ENCODE assay signal across 30 mouse cellular contexts in genomic region chr6:122544672-122545071, GRCm38 (mm10). TPM values are rescaled to one million over a fixed set of nuclear protein-coding genes. Genes with fewer than 3 reads are reported as not detected.
A peak's percentile ranks its signal among the peaks of the same experiment; 100 is the strongest.
DNase-seq lines count a peak whose midpoint lies in the region; ATAC-seq and TF ChIP-seq lines count a peak whose summit lies in the region.
"Had no signal": no experiment of that assay in that cellular context is flagged by ENCODE, and none has a peak within 500 bp of the region (broad histone marks: within the 10 kb centered on the region; RNA-seq: fewer than 3 reads in every experiment).

No protein-coding gene starts in this region.

- H3K79me2 ChIP-seq in CH12.LX (replicated peaks; ENCODE audit: control insufficient read depth, extremely low read depth, insufficient read depth, poor library complexity, severe bottlenecking), result no peaks in the 10 kb centered on the region

- H3K27me3 ChIP-seq in hindbrain, embryonic 12.5 days, result no peaks in the 10 kb centered on the region
- no peaks in the 10 kb centered on the region for H3K27me3 ChIP-seq in hindbrain, embryonic 10.5 days (ENCODE audit: insufficient read depth, poor library complexity, severe bottlenecking)
- H3K27me3 ChIP-seq in liver, embryonic 13.5 days, result no peaks in the 10 kb centered on the region
- no peaks in the 10 kb centered on the region for H3K27me3 ChIP-seq in CH12.LX (replicated peaks)
- no peaks in the 10 kb centered on the region for H3K27me3 ChIP-seq in limb, embryonic 13.5 days
- H3K27me3 ChIP-seq: forebrain, embryonic 15.5 days; heart, embryonic 13.5 days had no signal

- TF ChIP-seq EP300 in CH12.LX (IDR thresholded peaks at IDR 0.05; ENCODE audit: low read length), result no peak

- DNase-seq in hindbrain, embryonic 10.5 days (ENCODE audit: low spot score), result no peak
- no peak for DNase-seq in liver, embryonic 13.5 days
- DNase-seq in liver, result no peak
- no peak for DNase-seq in CH12.LX (ENCODE audit: extremely low read depth)
- no peak for DNase-seq in adrenal gland, adult 2 months
- DNase-seq: adrenal gland, postnatal 36 days; cerebellum, adult 8-10 months; cerebellum, postnatal 25 days; heart, postnatal 14 days; kidney, adult 18-20 months; kidney, postnatal 36 days; lung, postnatal 10 days had no signal

- in situ Hi-C loops in CH12.LX (cut with MboI; ENCODE audit: low pct_ligation_motif_present, low pct_unique_long_range_greater_than_20kb, low sequenced_read_pairs), result no loop called here

- H3K36me3 ChIP-seq in hindbrain, embryonic 12.5 days, result no peaks in the 10 kb centered on the region
- H3K36me3 ChIP-seq in hindbrain, embryonic 10.5 days, result no peaks in the 10 kb centered on the region
- no peaks in the 10 kb centered on the region for H3K36me3 ChIP-seq in liver, embryonic 13.5 days
- H3K36me3 ChIP-seq in CH12.LX (replicated peaks in 1 of 2; ENCODE audit: control insufficient read depth in 1 of 2, insufficient read depth in 1 of 2, low read length in 1 of 2), result no peaks in the 10 kb centered on the region
- H3K36me3 ChIP-seq in limb, embryonic 13.5 days, result no peaks in the 10 kb centered on the region
- H3K36me3 ChIP-seq: forebrain, embryonic 10.5 days; forebrain, embryonic 15.5 days; heart, embryonic 13.5 days had no signal

- H3K27ac ChIP-seq in hindbrain, embryonic 12.5 days, result no peak overlapping the region
- H3K27ac ChIP-seq in hindbrain, embryonic 10.5 days, result no peak overlapping the region
- no peak overlapping the region for H3K27ac ChIP-seq in liver, embryonic 13.5 days
- no peak overlapping the region for H3K27ac ChIP-seq in CH12.LX (ENCODE audit: insufficient read depth, low read depth)
- peak overlapping the region; percentile 75 for H3K27ac ChIP-seq in limb, embryonic 13.5 days
- H3K27ac ChIP-seq: forebrain, embryonic 10.5 days; forebrain, embryonic 15.5 days; heart, embryonic 13.5 days; layer of hippocampus, adult 2 months; left cerebral cortex, adult 2 months had no signal

- 100% methylated on average over 1 of the region's 1 CpGs for WGBS in hindbrain, embryonic 12.5 days
- WGBS in hindbrain, embryonic 10.5 days, result 97% methylated on average over 1 of the region's 1 CpGs
- 88% methylated on average over 1 of the region's 1 CpGs for WGBS in liver, embryonic 13.5 days (ENCODE audit: insufficient replicate concordance)
- WGBS in limb, embryonic 13.5 days, result 100% methylated on average over 1 of the region's 1 CpGs

- TF ChIP-seq RAD21 in CH12.LX (IDR thresholded peaks at IDR 0.05; ENCODE audit: low read depth, low read length), result no peak

- no peaks in the 10 kb centered on the region for H3K9me3 ChIP-seq in hindbrain, embryonic 12.5 days (replicated peaks)
- H3K9me3 ChIP-seq in hindbrain, embryonic 10.5 days, result no peaks in the 10 kb centered on the region
- H3K9me3 ChIP-seq in liver, embryonic 13.5 days (replicated peaks), result no peaks in the 10 kb centered on the region
- no peaks in the 10 kb centered on the region for H3K9me3 ChIP-seq in CH12.LX (replicated peaks; ENCODE audit: low read length)
- H3K9me3 ChIP-seq in limb, embryonic 13.5 days, result no peaks in the 10 kb centered on the region
- H3K9me3 ChIP-seq: forebrain, embryonic 10.5 days; forebrain, embryonic 15.5 days; heart, embryonic 13.5 days had no signal

- no peak for TF ChIP-seq POLR2A in CH12.LX (IDR thresholded peaks at IDR 0.05; ENCODE audit: low read depth, low read length)

- no peak for TF ChIP-seq CTCF in CH12.LX (conservative IDR thresholded peaks at IDR 0.05 in 1 of 2, IDR thresholded peaks at IDR 0.05 in 1 of 2; ENCODE audit: low read depth in 2 of 2, low read length in 2 of 2)

- no peak overlapping the region for H3K4me3 ChIP-seq in hindbrain, embryonic 12.5 days
- no peak overlapping the region for H3K4me3 ChIP-seq in hindbrain, embryonic 10.5 days
- H3K4me3 ChIP-seq in liver, embryonic 13.5 days (replicated peaks), result no peak overlapping the region
- H3K4me3 ChIP-seq in CH12.LX (replicated peaks in 1 of 3; ENCODE audit: low read depth in 2 of 3, low read length in 2 of 3, poor library complexity in 1 of 3), result peak overlapping the region in 1 of 3 experiments; percentile 11
- no peak overlapping the region for H3K4me3 ChIP-seq in limb, embryonic 13.5 days
- H3K4me3 ChIP-seq: forebrain, embryonic 10.5 days; forebrain, embryonic 15.5 days; heart, embryonic 13.5 days; layer of hippocampus, adult 2 months; left cerebral cortex, adult 2 months had no signal

- H3K9ac ChIP-seq in hindbrain, embryonic 12.5 days, result 0 out of 2 replicates have a peak overlapping the region, but pooled peaks have one; percentile 25
- H3K9ac ChIP-seq in liver, embryonic 13.5 days, result no peak overlapping the region
- H3K9ac ChIP-seq in CH12.LX (ENCODE audit: insufficient read depth, low read depth), result no peak overlapping the region
- no peak overlapping the region for H3K9ac ChIP-seq in limb, embryonic 13.5 days
- H3K9ac ChIP-seq: forebrain, embryonic 15.5 days; heart, embryonic 13.5 days had no signal

- no peak overlapping the region for H3K4me2 ChIP-seq in hindbrain, embryonic 12.5 days (replicated peaks)
- no peak overlapping the region for H3K4me2 ChIP-seq in liver, embryonic 13.5 days
- H3K4me2 ChIP-seq in CH12.LX (ENCODE audit: insufficient read depth, low read depth, poor library complexity, severe bottlenecking), result peak overlapping the region; percentile 64; the same call in 1 of the 2 replicates
- H3K4me2 ChIP-seq in limb, embryonic 13.5 days (replicated peaks), result no peak overlapping the region
- H3K4me2 ChIP-seq: forebrain, embryonic 15.5 days; heart, embryonic 13.5 days had no signal

- no peak for ATAC-seq in hindbrain, embryonic 12.5 days (ENCODE audit: low FRiP score)
- ATAC-seq in liver, embryonic 13.5 days (ENCODE audit: low read depth), result 0 out of 2 replicates have a peak, but pooled peaks have one; percentile 23
- ATAC-seq in limb, embryonic 13.5 days (ENCODE audit: low FRiP score, low read depth), result 0 out of 2 replicates have a peak, but pooled peaks have one; percentile 16
- ATAC-seq: forebrain, embryonic 15.5 days had no signal

- dilution Hi-C loops in CH12.LX (cut with MboI; ENCODE audit: extremely low pct_ligation_motif_present, extremely low pct_unique_long_range_greater_than_20kb, low sequenced_read_pairs), result no loop called here

- H3K4me1 ChIP-seq in hindbrain, embryonic 12.5 days, result no peaks in the 10 kb centered on the region
- no peaks in the 10 kb centered on the region for H3K4me1 ChIP-seq in hindbrain, embryonic 10.5 days (replicated peaks)
- H3K4me1 ChIP-seq in liver, embryonic 13.5 days (replicated peaks), result no peaks in the 10 kb centered on the region
- H3K4me1 ChIP-seq in CH12.LX (ENCODE audit: control insufficient read depth in 1 of 2, insufficient read depth in 2 of 2), result peaks cover 9 to 29% of the 10 kb centered on the region in 2 experiments
- peaks cover 22% of the 10 kb centered on the region for H3K4me1 ChIP-seq in limb, embryonic 13.5 days
- H3K4me1 ChIP-seq: forebrain, embryonic 10.5 days; forebrain, embryonic 15.5 days had no signal

TF ChIP-seq in CH12.LX, 34 proteins besides CTCF, POLR2A, EP300 and RAD21 (continues in another document):
- no peak for TF ChIP-seq E2F4 (IDR thresholded peaks at IDR 0.05; ENCODE audit: insufficient replicate concordance, low read depth, low read length)
- TF ChIP-seq ZNF384 (IDR thresholded peaks at IDR 0.05; ENCODE audit: low read depth, low read length), result no peak

RNA-seq across cellular contexts. Expression of gene Aicda, which starts 8.9 kb away (rescaled TPM):
- 0.15 and 0.61 TPM in 2 replicates for polyA plus RNA-seq in hindbrain, embryonic 12.5 days (2016; fragmentation: Nextera tagmentation; extraction: Ambion mirVana)
- not detected in 2 replicates for polyA plus RNA-seq in hindbrain, embryonic 10.5 days (2016; fragmentation: Nextera tagmentation; extraction: Ambion mirVana)
- not detected in 2 replicates for polyA plus RNA-seq in liver, embryonic 13.5 days (2015; fragmentation: Nextera tagmentation; extraction: Ambion mirVana)
- total RNA-seq in CH12.LX (2012; rRNA removed) (5.4 and 6.4 TPM in 2 replicates), CH12.LX (2014; rRNA removed) (41.1 TPM in 2 replicates)
- polyA plus RNA-seq in CH12.LX (2012; ENCODE audit: insufficient read length, low read depth), result 33.3 and 36.6 TPM in 2 replicates
- polyA plus RNA-seq in limb, embryonic 13.5 days (2015; fragmentation: Nextera tagmentation; extraction: Ambion mirVana), result 0.32 and 0.43 TPM in 2 replicates
- not detected for total RNA-seq in adrenal gland, adult 2 months (2021)
- not detected in 2 replicates for polyA plus RNA-seq in adrenal gland, adult 2 months (2012; rRNA removed)
- total RNA-seq: adrenal gland, adult 18-20 months; adrenal gland, postnatal 36 days; gastrocnemius, adult 8-10 months; gastrocnemius, postnatal 4 days; heart, adult 8-10 months; heart, postnatal 14 days; layer of hippocampus, adult 2 months; layer of hippocampus, postnatal 14 days; left cerebral cortex, adult 2 months; left cerebral cortex, postnatal 25 days; liver, adult 2 months had no signal
- polyA plus RNA-seq: embryonic facial prominence, embryonic 11.5 days; forebrain, embryonic 10.5 days; frontal cortex, adult 2 months; heart, embryonic 13.5 days; hindbrain, embryonic 11.5 days; kidney, embryonic 16.5 days; liver, adult 2 months had no signal

RNA-seq across cellular contexts. Expression of gene Mfap5, which starts 39.0 kb away (rescaled TPM):
- 1.6 and 2.6 TPM in 2 replicates for polyA plus RNA-seq in hindbrain, embryonic 12.5 days (2016; fragmentation: Nextera tagmentation; extraction: Ambion mirVana)
- polyA plus RNA-seq in hindbrain, embryonic 10.5 days (2016; fragmentation: Nextera tagmentation; extraction: Ambion mirVana), result 0.40 and 1.1 TPM in 2 replicates
- 0.42 and 0.58 TPM in 2 replicates for polyA plus RNA-seq in liver, embryonic 13.5 days (2015; fragmentation: Nextera tagmentation; extraction: Ambion mirVana)
- total RNA-seq in CH12.LX (2012; rRNA removed) (0.13 and 0.42 TPM in 2 replicates), CH12.LX (2014; rRNA removed) (0.15 TPM in 1 of 2 replicates, not detected in the other)
- polyA plus RNA-seq in CH12.LX (2012; ENCODE audit: insufficient read length, low read depth), result 0.16 TPM in 1 of 2 replicates, not detected in the other
- polyA plus RNA-seq in limb, embryonic 13.5 days (2015; fragmentation: Nextera tagmentation; extraction: Ambion mirVana), result 6.6 and 6.8 TPM in 2 replicates
- total RNA-seq in adrenal gland, adult 2 months (2021), result 10 to 100 TPM; 15.5 to 22.6 TPM
- 38.2 and 38.8 TPM in 2 replicates for polyA plus RNA-seq in adrenal gland, adult 2 months (2012; rRNA removed)
- total RNA-seq: layer of hippocampus, adult 2 months had no signal
- polyA plus RNA-seq: liver, adult 2 months had no signal

RNA-seq across cellular contexts. Expression of gene Rimklb, which starts 46.1 kb away (rescaled TPM):
- 78.4 and 90.9 TPM in 2 replicates for polyA plus RNA-seq in hindbrain, embryonic 12.5 days (2016; fragmentation: Nextera tagmentation; extraction: Ambion mirVana)
- 36.6 and 44.2 TPM in 2 replicates for polyA plus RNA-seq in hindbrain, embryonic 10.5 days (2016; fragmentation: Nextera tagmentation; extraction: Ambion mirVana)
- 1.3 TPM in 2 replicates for polyA plus RNA-seq in liver, embryonic 13.5 days (2015; fragmentation: Nextera tagmentation; extraction: Ambion mirVana)
- not detected in 2 replicates for total RNA-seq in CH12.LX (2012; rRNA removed)
- total RNA-seq in CH12.LX (2014; rRNA removed), result not detected in 2 replicates
- not detected in 2 replicates for polyA plus RNA-seq in CH12.LX (2012; ENCODE audit: insufficient read length, low read depth)
- 36.1 and 38.8 TPM in 2 replicates for polyA plus RNA-seq in limb, embryonic 13.5 days (2015; fragmentation: Nextera tagmentation; extraction: Ambion mirVana)
- not detected for total RNA-seq in adrenal gland, adult 2 months (2021)
- 0.09 TPM in 1 of 2 replicates, not detected in the other for polyA plus RNA-seq in adrenal gland, adult 2 months (2012; rRNA removed)
- total RNA-seq: liver, adult 2 months had no signal
- polyA plus RNA-seq: liver, adult 2 months had no signal

RNA-seq across cellular contexts. Expression of gene Apobec1, which starts 57.6 kb away (rescaled TPM):
- 1.8 and 2.9 TPM in 2 replicates for polyA plus RNA-seq in hindbrain, embryonic 12.5 days (2016; fragmentation: Nextera tagmentation; extraction: Ambion mirVana)
- 1.1 and 2.1 TPM in 2 replicates for polyA plus RNA-seq in hindbrain, embryonic 10.5 days (2016; fragmentation: Nextera tagmentation; extraction: Ambion mirVana)
- 2.8 and 3.8 TPM in 2 replicates for polyA plus RNA-seq in liver, embryonic 13.5 days (2015; fragmentation: Nextera tagmentation; extraction: Ambion mirVana)
- total RNA-seq in CH12.LX (2012; rRNA removed), result 32.2 and 39.6 TPM in 2 replicates
- total RNA-seq in CH12.LX (2014; rRNA removed), result 42.6 and 46.2 TPM in 2 replicates
- 34.4 and 41.9 TPM in 2 replicates for polyA plus RNA-seq in CH12.LX (2012; ENCODE audit: insufficient read length, low read depth)
- 2.4 and 3.7 TPM in 2 replicates for polyA plus RNA-seq in limb, embryonic 13.5 days (2015; fragmentation: Nextera tagmentation; extraction: Ambion mirVana)
- 10 to 100 TPM; 11.7 to 13.5 TPM for total RNA-seq in adrenal gland, adult 2 months (2021)
- 13.4 and 15.4 TPM in 2 replicates for polyA plus RNA-seq in adrenal gland, adult 2 months (2012; rRNA removed)

Comparison
In these comparisons a context has a peak if more than half of its experiments do, and no peak if none do; other contexts are left out.
1. RNA of gene Aicda, which starts 8.9 kb away (polyA plus RNA-seq): 33.3 to 36.6 TPM in CH12.LX; 0.32 to 0.43 TPM in limb, embryonic 13.5 days, 0.15 to 0.61 TPM in hindbrain, embryonic 12.5 days, not detected in liver, embryonic 13.5 days, not detected in hindbrain, embryonic 10.5 days and not detected in adrenal gland, adult 2 months; every median in the first group is over 10 times any median in the second.
2. RNA of gene Rimklb, which starts 46.1 kb away (polyA plus RNA-seq): 78.4 to 90.9 TPM in hindbrain, embryonic 12.5 days, 36.6 to 44.2 TPM in hindbrain, embryonic 10.5 days and 36.1 to 38.8 TPM in limb, embryonic 13.5 days; 1.3 TPM in liver, embryonic 13.5 days, not detected in CH12.LX and 0.09 TPM in adrenal gland, adult 2 months; every median in the first group is over 10 times any median in the second.